Mouse (Mus musculus): ENCODE measurements around the gene Gm17622. TPM values are rescaled to one million over a fixed set of nuclear protein-coding genes. Genes with fewer than 3 reads are reported as not detected.

The Gm17622 gene
- polyA plus RNA-seq (2017; shearing (Covaris generic)) = not detected

GRCm38 (mm10) chr13:96490433-96490832, at the start of gene Gm17622:
TSS of gene Gm17622 (plus strand) at chr13:96490733.

GRCm38 (mm10) chr13:96470957-96471356, 19.6 kb upstream of the Gm17622 start, which contains the start of gene Ankdd1b:
TSS of gene Ankdd1b (minus strand) at chr13:96471198.

Other genes with a start within 250 kb of the Gm17622 start
- gene Poc5, start 102.4 kb upstream of the Gm17622 start, polyA plus RNA-seq (2017; shearing (Covaris generic)) = 20.1 TPM
- gene Ankdd1b, start 19.5 kb upstream of the Gm17622 start, polyA plus RNA-seq (2017; shearing (Covaris generic)) = not detected
- 10.4 TPM for gene Polk, start 51.8 kb downstream of the Gm17622 start, polyA plus RNA-seq (2017; shearing (Covaris generic))
- 36.2 TPM for gene Col4a3bp, start 51.9 kb downstream of the Gm17622 start, polyA plus RNA-seq (2017; shearing (Covaris generic))
- 77.2 TPM for gene Hmgcr, start 180.2 kb downstream of the Gm17622 start, polyA plus RNA-seq (2017; shearing (Covaris generic))

Data from effector memory CD4-positive, alpha-beta T cell, adult 7 months (primary cell).